Mouse (Mus musculus) forebrain, postnatal 0 days (tissue): ENCODE measurements around the gene Scamp1. TPM values are rescaled to one million over a fixed set of nuclear protein-coding genes. Genes with fewer than 3 reads are reported as not detected.
"Not testable (repeated sequence)": the region's sequence is repeated elsewhere in the genome, so short reads cannot be mapped to it uniquely, and the experiment has no call there.

ENCODE experiments used
- ATAC-seq: fragments of 200-750 bp; cut with Nextera tagmentation; 2 replicates; pipeline ENCODE4 v1.8.0; 2017; ENCODE audit warnings: mild to moderate bottlenecking, moderate library complexity
- DNase-seq: peaks from one replicate; pipeline ENCODE4 v3.0.0-alpha.2; 2015
- H3K27ac ChIP-seq: fragments of 300-500 bp; sonication (generic); 2 replicates; pipeline ENCODE4 v1.5.1; 2014; ENCODE audit warnings: low read depth, mild to moderate bottlenecking, antibody characterized with exemption, low read length, moderate library complexity, mixed read lengths
- H3K27me3 ChIP-seq: fragments of 300-500 bp; sonication (generic); 2 replicates; pipeline ENCODE4 v1.6.1; 2014; ENCODE audit warnings: mild to moderate bottlenecking, low read length, mixed read lengths; ENCODE audit not compliant: insufficient read depth
- H3K36me3 ChIP-seq: fragments of 300-500 bp; sonication (generic); 2 replicates; pipeline ENCODE4 v1.6.1; 2014; ENCODE audit warnings: mild to moderate bottlenecking, moderate library complexity; ENCODE audit not compliant: insufficient read depth
- H3K4me1 ChIP-seq: fragments of 300-500 bp; sonication (generic); 2 replicates; pipeline ENCODE4 v1.6.1; 2014; ENCODE audit warnings: antibody characterized with exemption; ENCODE audit not compliant: insufficient read depth
- H3K4me2 ChIP-seq: fragments of 300-500 bp; sonication (generic); 2 replicates; pipeline ENCODE4 v1.6.1; 2014; ENCODE audit warnings: low read depth, mild to moderate bottlenecking, moderate library complexity
- H3K4me3 ChIP-seq: fragments of 300-500 bp; sonication (generic); 2 replicates; pipeline ENCODE4 v1.5.1; 2014; ENCODE audit warnings: low read depth, low read length, mixed read lengths
- H3K9ac ChIP-seq: fragments of 300-500 bp; sonication (generic); 2 replicates; pipeline ENCODE4 v1.6.1; 2014; ENCODE audit warnings: mild to moderate bottlenecking
- H3K9me3 ChIP-seq: fragments of 300-500 bp; sonication (generic); 2 replicates; pipeline ENCODE4 v1.6.1; 2016; ENCODE audit warnings: low read length
- CTCF ChIP-seq: sonication (generic); IDR thresholded peaks from 2 replicates; pipeline ENCODE4 v1.5.1; 2016; ENCODE audit warnings: antibody characterized with exemption, control low read depth, low read depth
- WGBS: fragments of 180-500 bp; shearing (Covaris S2); extraction: QIAGEN DNeasy Blood & Tissue Kit; methylation state at CpG from one replicate; pipeline ENCODE4 v1.1.7; 2014; 5-methylcytosine and 5-hydroxymethylcytosine counted together
- polyA plus RNA-seq: library from polyadenylated mRNA; unstranded; fragments of >200 nt; fragmentation: Nextera tagmentation; extraction: Ambion mirVana; gene quantifications from 2 replicates; pipeline ENCODE4 v1.2.1, GENCODE M21; 2015
- total RNA-seq: library from RNA; depleted of rRNA; stranded (reverse); fragments of >200 nt; gene quantifications from 2 replicates; pipeline ENCODE4 v1.2.3, GENCODE M21; 2014; rRNA removed

Gene Scamp1
- 95.5 and 116 TPM in 2 replicates for total RNA-seq
- 60.9 and 119 TPM in 2 replicates for polyA plus RNA-seq

GRCm38 (mm10) chr13:94285281-94285871, at the start of gene Scamp1:
Gene Scamp1 (minus strand): TSS chr13:94285857.
- 2% methylated on average over 59 of the region's 62 CpGs for WGBS
- peaks cover 11% of the 10 kb centered on the region for H3K4me1 ChIP-seq
- peak within 1 kb of the TSS; percentile 94 for H3K9ac ChIP-seq
- H3K27ac ChIP-seq: peak within 1 kb of the TSS; percentile 81
- ATAC-seq: peak; percentile 96
- H3K9me3 ChIP-seq: no peaks in the 10 kb centered on the region
- DNase-seq: peak; percentile 92
- peak within 1 kb of the TSS; percentile 98 for H3K4me3 ChIP-seq
- TF ChIP-seq CTCF: no peak
- H3K36me3 ChIP-seq: no peaks in the 10 kb centered on the region
- no peaks in the 10 kb centered on the region for H3K27me3 ChIP-seq
- peak within 1 kb of the TSS; percentile 81 for H3K4me2 ChIP-seq

DNA sequence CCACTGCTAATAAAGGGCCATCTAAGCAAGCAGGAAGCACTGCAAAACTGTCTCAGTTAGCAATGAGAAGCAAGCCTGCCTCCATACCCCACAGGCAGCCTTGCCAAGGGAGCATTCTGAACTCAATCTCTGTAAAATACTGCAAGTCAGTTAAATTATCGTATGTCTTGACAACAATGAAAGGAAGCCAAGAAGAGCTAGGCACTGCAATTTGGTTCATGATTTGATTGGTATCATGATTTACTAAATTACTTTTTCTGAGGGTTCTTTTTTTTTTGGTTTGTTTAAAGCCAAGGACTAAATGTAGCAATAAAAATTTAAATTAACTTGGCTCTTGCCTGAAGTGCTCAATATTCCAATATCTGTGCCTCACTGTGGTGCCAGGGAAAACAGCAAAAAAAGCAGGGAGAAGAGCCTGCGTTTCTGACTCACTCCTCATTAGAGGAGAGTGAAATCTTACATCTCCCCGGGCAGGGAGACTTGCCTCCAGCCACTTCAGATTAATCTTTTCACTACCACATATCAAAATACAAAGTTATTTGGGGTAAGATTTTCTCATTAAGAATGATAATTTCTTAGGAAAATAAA, 44.8 kb upstream of the Scamp1 start:
- Histone ChIP-seq H3K4me3 (no peak overlapping the region), H3K9ac (no peak overlapping the region), H3K9me3 (no peaks in the 10 kb centered on the region), H3K4me2 (no peak overlapping the region), H3K27ac (no peak overlapping the region), H3K27me3 (no peaks in the 10 kb centered on the region), H3K36me3 (no peaks in the 10 kb centered on the region), H3K4me1 (no peaks in the 10 kb centered on the region; the same call in 1 of the 2 replicates)
- ATAC-seq (peak; percentile 67; the same call in 1 of the 2 replicates), DNase-seq (peak; percentile 58)
- WGBS: 23% methylated on average over 3 of the region's 3 CpGs
- TF ChIP-seq CTCF: no peak

DNA sequence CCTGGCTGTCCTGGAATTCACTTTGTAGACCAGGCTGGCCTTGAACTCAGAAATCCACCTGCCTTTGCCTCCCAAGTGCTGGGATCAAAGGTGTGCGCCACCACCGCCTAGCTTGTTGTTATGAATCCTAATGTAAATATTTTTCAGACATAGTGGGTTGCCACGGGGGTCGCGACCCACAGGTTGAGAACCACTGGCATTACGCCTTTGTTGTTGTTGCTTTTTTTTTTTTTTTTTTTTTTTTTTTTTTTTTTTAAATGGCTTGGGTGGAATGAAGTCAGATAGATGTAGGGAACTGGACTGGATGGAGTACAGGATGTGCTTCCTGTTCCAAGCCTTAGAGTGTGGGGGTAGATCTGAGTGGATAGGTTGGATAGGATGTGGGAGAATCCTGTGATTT, 43.3 kb upstream of the Scamp1 start:
- DNase-seq, ATAC-seq: not testable (repeated sequence)

GRCm38 (mm10) chr13:94328063-94328462, 42.4 kb upstream of the Scamp1 start:
- H3K4me3 ChIP-seq: no peak overlapping the region
- TF ChIP-seq CTCF: no peak
- no peaks in the 10 kb centered on the region for H3K36me3 ChIP-seq
- H3K4me2 ChIP-seq: no peak overlapping the region
- ATAC-seq (no peak), DNase-seq (no peak)
- H3K9ac ChIP-seq: no peak overlapping the region
- H3K27me3 ChIP-seq: no peaks in the 10 kb centered on the region
- 0 out of 2 replicates have a peak, but pooled peaks cover 4% of the 10 kb centered on the region for H3K9me3 ChIP-seq
- WGBS: 72% methylated on average over 3 of the region's 3 CpGs
- no peaks in the 10 kb centered on the region; the same call in 1 of the 2 replicates for H3K4me1 ChIP-seq
- no peak overlapping the region for H3K27ac ChIP-seq

More for the DNA sequence above, 43.3 kb upstream of the Scamp1 start:
- 89% methylated on average over 6 of the region's 6 CpGs for WGBS
- not testable (repeated sequence) for H3K27ac ChIP-seq, H3K4me3 ChIP-seq, H3K27me3 ChIP-seq, H3K9me3 ChIP-seq, H3K4me1 ChIP-seq, H3K9ac ChIP-seq, H3K4me2 ChIP-seq, H3K36me3 ChIP-seq

DNA sequence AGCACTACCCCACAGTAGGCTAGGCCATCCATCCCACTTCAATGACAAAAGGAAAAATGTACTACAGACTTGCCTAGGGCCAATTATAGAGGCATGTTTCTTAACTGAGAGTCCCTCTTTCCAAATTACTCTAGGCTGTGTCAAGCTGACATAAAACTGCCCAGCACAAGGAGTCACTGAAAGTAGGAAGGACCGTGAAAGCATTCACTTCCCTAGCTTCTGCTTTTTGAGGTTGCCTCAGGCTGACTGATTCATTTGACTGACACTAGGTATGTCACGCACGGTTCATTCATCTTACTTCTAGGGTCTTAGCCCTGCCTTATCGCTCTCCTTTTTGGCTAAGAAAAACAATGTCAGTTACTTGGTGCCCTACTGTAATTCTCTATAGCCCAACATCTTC, 36.8 kb upstream of the Scamp1 start:
- no peak overlapping the region for H3K27ac ChIP-seq
- ATAC-seq (no peak), DNase-seq (no peak)
- WGBS: 90% methylated on average over 4 of the region's 4 CpGs
- H3K36me3 ChIP-seq: no peaks in the 10 kb centered on the region
- H3K4me1 ChIP-seq: no peaks in the 10 kb centered on the region
- H3K4me2 ChIP-seq: no peak overlapping the region
- no peak overlapping the region for H3K9ac ChIP-seq
- 0 out of 2 replicates have a peak, but pooled peaks cover 4% of the 10 kb centered on the region for H3K9me3 ChIP-seq
- H3K27me3 ChIP-seq: no peaks in the 10 kb centered on the region
- no peak for TF ChIP-seq CTCF
- H3K4me3 ChIP-seq: no peak overlapping the region

- TF ChIP-seq CTCF: no peak
- WGBS: 50% methylated on average over 1 of the region's 1 CpGs
- Histone ChIP-seq H3K4me1 (no peaks in the 10 kb centered on the region), H3K9ac (no peak overlapping the region), H3K27me3 (no peaks in the 10 kb centered on the region), H3K9me3 (0 out of 2 replicates have a peak, but pooled peaks cover 4% of the 10 kb centered on the region), H3K4me3 (no peak overlapping the region), H3K4me2 (no peak overlapping the region), H3K36me3 (no peaks in the 10 kb centered on the region), H3K27ac (no peak overlapping the region)
- ATAC-seq (peak; percentile 73; the same call in 1 of the 2 replicates), DNase-seq (no peak)
These were observed 35.6 kb upstream of the Scamp1 start for GRCm38 (mm10) chr13:94321094-94321792.
